Mouse (Mus musculus) testis, adult 2 months (tissue): ENCODE measurements around the gene Tmem41a. TPM values are rescaled to one million over a fixed set of nuclear protein-coding genes. Genes with fewer than 3 reads are reported as not detected.
"Not testable (repeated sequence)": the region's sequence is repeated elsewhere in the genome, so short reads cannot be mapped to it uniquely, and the experiment has no call there.

ENCODE experiments used
- H3K27ac ChIP-seq: fragments of 200-500 bp; 2 replicates; pipeline ENCODE4 v1.5.1; 2012; ENCODE audit warnings: low read depth, low read length; ENCODE audit not compliant: control insufficient read depth, insufficient read depth
- H3K27me3 ChIP-seq: fragments of 200-500 bp; 2 replicates; pipeline ENCODE4 v1.6.1; 2012; ENCODE audit warnings: mild to moderate bottlenecking, low read length, moderate library complexity; ENCODE audit not compliant: control insufficient read depth, insufficient read depth
- H3K36me3 ChIP-seq: fragments of 200-500 bp; 2 replicates; pipeline ENCODE4 v1.6.1; 2012; ENCODE audit warnings: mild to moderate bottlenecking, low read length; ENCODE audit not compliant: control insufficient read depth, insufficient read depth
- H3K4me1 ChIP-seq: fragments of 200-500 bp; 2 replicates; pipeline ENCODE4 v1.6.1; 2012; ENCODE audit warnings: low read length; ENCODE audit not compliant: control insufficient read depth, insufficient read depth
- H3K4me3 ChIP-seq: fragments of 200-500 bp; 2 replicates; pipeline ENCODE4 v1.5.1; 2012; ENCODE audit warnings: low read depth, mild to moderate bottlenecking, low read length, moderate library complexity, mixed read lengths; ENCODE audit not compliant: control insufficient read depth
- CTCF ChIP-seq: fragments of 200-500 bp; IDR thresholded peaks from 2 replicates; pipeline ENCODE4 v1.5.1; 2012; ENCODE audit warnings: low read depth, mild to moderate bottlenecking, inconsistent platforms, low read length, moderate library complexity; ENCODE audit not compliant: control insufficient read depth, insufficient read depth, insufficient replicate concordance
- POLR2A ChIP-seq: fragments of 200-500 bp; IDR thresholded peaks from 2 replicates; pipeline ENCODE4 v1.6.1; 2012; ENCODE audit warnings: low read depth, mild to moderate bottlenecking, inconsistent platforms, low read length, moderate library complexity; ENCODE audit not compliant: control insufficient read depth
- polyA plus RNA-seq: library from polyadenylated mRNA; depleted of rRNA; stranded (reverse); fragments of >200 nt; gene quantifications from 2 replicates; pipeline ENCODE4 v1.2.3, GENCODE M21; 2012

Gene Tmem41a
- polyA plus RNA-seq, 1 experiment = 11.2 TPM

GRCm38 (mm10) chr16:21965576-21965975 lies 18.2 kb upstream of the Tmem41a start:
- TF ChIP-seq POLR2A (no peak), CTCF (no peak)
- Histone ChIP-seq H3K27ac (no peak overlapping the region), H3K4me3 (no peak overlapping the region), H3K36me3 (no peaks in the 10 kb centered on the region), H3K27me3 (no peaks in the 10 kb centered on the region), H3K4me1 (no peaks in the 10 kb centered on the region)

GRCm38 (mm10) chr16:21955591-21955990 lies 8.2 kb upstream of the Tmem41a start:
- H3K36me3 ChIP-seq = no peaks in the 10 kb centered on the region
- H3K4me1 ChIP-seq = no peaks in the 10 kb centered on the region
- no peak overlapping the region for H3K27ac ChIP-seq
- no peak overlapping the region for H3K4me3 ChIP-seq
- TF ChIP-seq CTCF = no peak
- no peak for TF ChIP-seq POLR2A
- H3K27me3 ChIP-seq = no peaks in the 10 kb centered on the region

GRCm38 (mm10) chr16:21928471-21928870 lies 18.9 kb downstream of the Tmem41a start:
- Histone ChIP-seq H3K27me3 (no peaks in the 10 kb centered on the region), H3K4me1 (no peaks in the 10 kb centered on the region), H3K36me3 (no peaks in the 10 kb centered on the region), H3K4me3 (no peak overlapping the region), H3K27ac (no peak overlapping the region)
- TF ChIP-seq POLR2A = no peak
- TF ChIP-seq CTCF = no peak

DNA sequence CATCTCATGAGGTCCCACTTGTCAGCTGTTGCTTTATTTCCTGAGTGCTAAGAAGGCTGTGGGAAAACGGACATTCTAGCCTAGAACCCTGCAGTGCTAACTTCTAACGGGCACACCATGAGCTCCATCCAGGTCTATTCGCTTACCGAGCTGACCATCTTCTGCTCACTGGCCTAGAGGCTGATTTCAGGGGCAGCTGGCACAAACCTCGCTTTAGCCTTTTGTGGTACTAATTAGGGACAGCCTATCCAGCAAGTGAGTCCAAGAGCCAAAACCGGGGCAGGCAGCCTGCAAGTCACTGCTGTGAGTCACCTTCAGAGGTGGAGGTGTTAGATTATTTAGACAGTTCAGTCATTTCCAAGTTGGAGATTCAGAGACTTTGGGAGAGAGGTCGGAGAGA lies 30.7 kb downstream of the Tmem41a start:
- Histone ChIP-seq H3K36me3 (no peaks in the 10 kb centered on the region), H3K27ac (no peak overlapping the region), H3K4me1 (peaks cover 4% of the 10 kb centered on the region), H3K27me3 (no peaks in the 10 kb centered on the region), H3K4me3 (no peak overlapping the region)
- TF ChIP-seq POLR2A (no peak), CTCF (no peak)

DNA sequence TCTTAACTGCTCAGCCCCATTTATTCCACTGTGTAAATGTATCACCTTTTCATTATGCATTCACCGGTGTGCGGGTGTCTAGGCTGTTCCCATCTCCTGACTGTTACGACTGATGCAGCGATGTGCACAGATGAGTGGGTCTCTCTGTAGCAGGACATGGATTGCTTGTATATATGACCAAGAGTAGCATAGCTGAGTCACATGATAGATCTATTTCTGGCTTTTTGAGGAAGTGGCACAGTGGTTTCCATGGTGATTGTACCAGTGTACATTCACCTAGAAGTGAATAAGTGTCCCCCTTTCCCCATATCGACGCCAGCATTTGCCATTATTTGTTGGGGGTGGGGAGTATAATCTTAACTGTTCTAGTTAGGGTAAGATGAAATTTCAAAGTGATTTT lies 34.0 kb downstream of the Tmem41a start:
- TF ChIP-seq POLR2A (no peak), CTCF (no peak)
- no peak overlapping the region for H3K4me3 ChIP-seq

GRCm38 (mm10) chr16:21908906-21909305 lies 38.4 kb downstream of the Tmem41a start:
- H3K36me3 ChIP-seq, H3K27me3 ChIP-seq, H3K27ac ChIP-seq, H3K4me3 ChIP-seq, H3K4me1 ChIP-seq: not testable (repeated sequence)

More for the DNA sequence above, 34.0 kb downstream of the Tmem41a start:
- Histone ChIP-seq H3K27me3 (no peaks in the 10 kb centered on the region), H3K36me3 (no peaks in the 10 kb centered on the region), H3K4me1 (peaks cover 8% of the 10 kb centered on the region), H3K27ac (no peak overlapping the region)

- TF ChIP-seq CTCF (no peak), POLR2A (no peak)
- Histone ChIP-seq H3K27me3 (no peaks in the 10 kb centered on the region), H3K27ac (no peak overlapping the region), H3K4me3 (no peak overlapping the region), H3K4me1 (peaks cover 9% of the 10 kb centered on the region), H3K36me3 (no peaks in the 10 kb centered on the region)
These were observed 40.5 kb downstream of the Tmem41a start for GRCm38 (mm10) chr16:21906902-21907301.

- no peak overlapping the region for H3K4me3 ChIP-seq
- H3K4me1 ChIP-seq = peaks cover 9% of the 10 kb centered on the region
- TF ChIP-seq POLR2A (no peak), CTCF (no peak)
- H3K36me3 ChIP-seq = no peaks in the 10 kb centered on the region
- no peak overlapping the region for H3K27ac ChIP-seq
- H3K27me3 ChIP-seq = no peaks in the 10 kb centered on the region
These were observed 41.4 kb downstream of the Tmem41a start for GRCm38 (mm10) chr16:21905996-21906395.
